Mouse (Mus musculus): ENCODE measurements around the gene Bicdl1.

DNA sequence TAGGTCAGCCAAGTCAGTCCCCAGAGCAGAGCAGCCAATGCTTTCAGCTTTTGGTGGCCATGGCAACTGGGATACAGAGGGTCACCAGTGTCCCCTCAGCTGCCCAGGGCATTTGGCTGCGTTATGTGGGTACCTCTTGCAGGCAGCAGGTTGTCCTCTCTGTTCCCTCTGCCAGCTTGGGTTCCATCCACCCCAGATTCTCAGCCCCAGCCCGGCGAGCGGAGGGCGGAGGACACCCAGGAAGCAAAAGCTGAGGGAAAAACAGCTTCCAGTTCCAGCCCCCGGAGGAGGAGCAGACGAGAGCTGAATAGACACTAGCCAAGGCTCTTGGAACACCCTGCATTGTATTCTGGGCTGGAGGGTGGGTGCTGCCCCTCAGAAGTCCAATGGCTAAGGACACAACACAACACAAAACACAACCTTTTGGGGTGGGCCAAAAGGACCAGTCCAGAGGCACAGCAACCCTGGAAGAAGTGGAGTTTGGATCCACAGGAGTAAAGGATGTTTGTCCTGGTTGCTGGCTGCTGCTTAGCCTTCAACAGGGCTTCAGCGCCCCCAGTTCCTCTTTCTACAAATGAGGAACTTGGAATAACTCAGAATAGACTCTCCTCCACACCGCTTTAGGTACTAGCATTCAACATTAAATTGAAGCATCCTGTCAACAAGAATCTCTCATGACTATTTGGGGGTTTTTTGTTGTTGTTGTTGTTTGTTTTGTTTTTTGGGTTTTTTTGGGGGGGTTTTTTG is 107.6 kb downstream of the Bicdl1 start:
- TF ChIP-seq CTCF (IDR thresholded peaks at IDR 0.05; ENCODE audit: extremely low read depth, insufficient read length, insufficient replicate concordance, low read depth, low read length): no peak
- TF ChIP-seq POLR2A (IDR thresholded peaks at IDR 0.05; ENCODE audit: low read depth, low read length): no peak
